Mouse (Mus musculus): ENCODE measurements around the gene Il11ra2.
"Not testable (repeated sequence)": the region's sequence is repeated elsewhere in the genome, so short reads cannot be mapped to it uniquely, and the experiment has no call there.

Gene Il11ra2

GRCm38 (mm10) chr4:42661793-42662192 is at the start of gene Il11ra2:
Gene Il11ra2, minus strand, starts transcription at chr4:42661893.
- not testable (repeated sequence) for DNase-seq (ENCODE audit: low spot score)

- DNase-seq (ENCODE audit: low spot score): not testable (repeated sequence)
These were observed 20.5 kb upstream of the Il11ra2 start for GRCm38 (mm10) chr4:42682183-42682524.

- DNase-seq (ENCODE audit: low spot score): not testable (repeated sequence)
These were observed 19.9 kb upstream of the Il11ra2 start for GRCm38 (mm10) chr4:42681473-42682182.

GRCm38 (mm10) chr4:42680374-42681356 is 19.0 kb upstream of the Il11ra2 start:
- not testable (repeated sequence) for DNase-seq (ENCODE audit: low spot score)

GRCm38 (mm10) chr4:42679365-42679764 is 17.7 kb upstream of the Il11ra2 start:
- DNase-seq (ENCODE audit: low spot score): not testable (repeated sequence)

- DNase-seq (ENCODE audit: low spot score): not testable (repeated sequence)
These were observed 13.7 kb upstream of the Il11ra2 start for GRCm38 (mm10) chr4:42675415-42675814.

- not testable (repeated sequence) for DNase-seq (ENCODE audit: low spot score)
These were observed 6.7 kb downstream of the Il11ra2 start, which contains the start of gene Ccl27b for GRCm38 (mm10) chr4:42654951-42655350. Gene Ccl27b, plus strand, starts transcription at chr4:42655251.

GRCm38 (mm10) chr4:42629419-42629818 is 32.3 kb downstream of the Il11ra2 start, which contains the start of gene Gm2564:
Gene Gm2564, plus strand, starts transcription at chr4:42629719.
- DNase-seq (ENCODE audit: low spot score): not testable (repeated sequence)

GRCm38 (mm10) chr4:42611895-42612294 is 49.8 kb downstream of the Il11ra2 start, which contains the start of gene Gm10591:
Gene Gm10591, plus strand, starts transcription at chr4:42612195.
- not testable (repeated sequence) for DNase-seq (ENCODE audit: low spot score)
